In genomic region chr5:51478319-51478994, GRCm38 (mm10) we compare ENCODE assay signal across 11 mouse cellular contexts.
DNase-seq lines count a peak whose midpoint lies in the region; ATAC-seq and TF ChIP-seq lines count a peak whose summit lies in the region.
"Had no signal": no experiment of that assay in that cellular context is flagged by ENCODE, and none has a peak within 500 bp of the region (broad histone marks: within the 10 kb centered on the region; RNA-seq: fewer than 3 reads in every experiment).

No protein-coding gene starts in this region.

- no peak overlapping the region for H3K27ac ChIP-seq in embryonic facial prominence, embryonic 11.5 days (replicated peaks; ENCODE audit: low read depth, low read length)
- no peak overlapping the region for H3K27ac ChIP-seq in embryonic facial prominence, embryonic 10.5 days (replicated peaks)
- no peak overlapping the region for H3K27ac ChIP-seq in intestine, embryonic 14.5 days (ENCODE audit: low read depth)
- H3K27ac ChIP-seq in intestine, postnatal 0 days (ENCODE audit: low read depth, low read length), result no peak overlapping the region
- no peak overlapping the region for H3K27ac ChIP-seq in midbrain, embryonic 14.5 days (replicated peaks; ENCODE audit: low read depth, low read length)
- no peak overlapping the region for H3K27ac ChIP-seq in midbrain, postnatal 0 days (ENCODE audit: low read depth, low read length)

- 35% methylated on average over 7 of the region's 7 CpGs for WGBS in embryonic facial prominence, embryonic 11.5 days
- 47% methylated on average over 7 of the region's 7 CpGs for WGBS in embryonic facial prominence, embryonic 10.5 days
- 16% methylated on average over 7 of the region's 7 CpGs for WGBS in intestine, embryonic 14.5 days
- WGBS in intestine, postnatal 0 days, result 23% methylated on average over 7 of the region's 7 CpGs
- 35% methylated on average over 7 of the region's 7 CpGs for WGBS in midbrain, embryonic 14.5 days
- WGBS in midbrain, postnatal 0 days, result 38% methylated on average over 7 of the region's 7 CpGs

- H3K4me1 ChIP-seq in embryonic facial prominence, embryonic 11.5 days (ENCODE audit: control insufficient read depth, insufficient read depth, low read length), result no peaks in the 10 kb centered on the region
- peaks cover 15% of the 10 kb centered on the region for H3K4me1 ChIP-seq in embryonic facial prominence, embryonic 10.5 days
- H3K4me1 ChIP-seq in intestine, embryonic 14.5 days (replicated peaks; ENCODE audit: control insufficient read depth, insufficient read depth, low read length), result peaks cover 5% of the 10 kb centered on the region; the same call in 1 of the 2 replicates
- H3K4me1 ChIP-seq in intestine, postnatal 0 days (replicated peaks; ENCODE audit: control insufficient read depth, insufficient read depth, low read length), result no peaks in the 10 kb centered on the region
- H3K4me1 ChIP-seq in midbrain, embryonic 14.5 days (ENCODE audit: control insufficient read depth, insufficient read depth, low read length), result no peaks in the 10 kb centered on the region
- no peaks in the 10 kb centered on the region for H3K4me1 ChIP-seq in midbrain, postnatal 0 days (ENCODE audit: insufficient read depth, low read length)

- no peaks in the 10 kb centered on the region for H3K36me3 ChIP-seq in embryonic facial prominence, embryonic 11.5 days (replicated peaks; ENCODE audit: control insufficient read depth, insufficient read depth, low read depth, low read length)
- H3K36me3 ChIP-seq in embryonic facial prominence, embryonic 10.5 days (replicated peaks), result no peaks in the 10 kb centered on the region
- no peaks in the 10 kb centered on the region for H3K36me3 ChIP-seq in intestine, embryonic 14.5 days (ENCODE audit: control insufficient read depth, insufficient read depth, low read length)
- peaks cover 10% of the 10 kb centered on the region; the same call in 1 of the 2 replicates for H3K36me3 ChIP-seq in intestine, postnatal 0 days (ENCODE audit: control insufficient read depth, insufficient read depth)
- no peaks in the 10 kb centered on the region for H3K36me3 ChIP-seq in midbrain, embryonic 14.5 days (ENCODE audit: control insufficient read depth, insufficient read depth, low read length)
- H3K36me3 ChIP-seq in midbrain, postnatal 0 days (ENCODE audit: insufficient read depth, low read length), result no peaks in the 10 kb centered on the region
- H3K36me3 ChIP-seq: G1E had no signal

- no peak overlapping the region for H3K4me3 ChIP-seq in embryonic facial prominence, embryonic 11.5 days (ENCODE audit: low read depth, low read length)
- no peak overlapping the region for H3K4me3 ChIP-seq in embryonic facial prominence, embryonic 10.5 days
- H3K4me3 ChIP-seq in intestine, embryonic 14.5 days (ENCODE audit: low read depth, low read length), result no peak overlapping the region
- H3K4me3 ChIP-seq in intestine, postnatal 0 days (ENCODE audit: low read depth, low read length), result no peak overlapping the region
- H3K4me3 ChIP-seq in midbrain, embryonic 14.5 days (replicated peaks; ENCODE audit: low read depth, low read length), result no peak overlapping the region
- H3K4me3 ChIP-seq in midbrain, postnatal 0 days (ENCODE audit: low read depth, low read length), result no peak overlapping the region

- peak; percentile 33 for DNase-seq in embryonic facial prominence, embryonic 11.5 days (ENCODE audit: low spot score)
- DNase-seq in embryonic facial prominence, embryonic 10.5 days (ENCODE audit: low spot score), result no peak
- no peak for DNase-seq in intestine, embryonic 14.5 days (ENCODE audit: low spot score)
- DNase-seq in midbrain, embryonic 14.5 days, result peak; percentile 4
- DNase-seq in midbrain, postnatal 0 days (ENCODE audit: low spot score), result no peak
- DNase-seq in yolk sac, embryonic 10.5 days (ENCODE audit: low spot score), result peak; percentile 38
- no peak for DNase-seq in left cerebral cortex, adult 18-20 months (ENCODE audit: low spot score in 2 of 2)
- DNase-seq: kidney, postnatal 36 days; left cerebral cortex, postnatal 4 days had no signal

- 0 out of 2 replicates have a peak, but pooled peaks have one; percentile 56 for ATAC-seq in embryonic facial prominence, embryonic 11.5 days (replicated peaks; ENCODE audit: insufficient number of reproducible peaks, low FRiP score, low TSS enrichment, low read depth)
- peak; percentile 70 for ATAC-seq in intestine, embryonic 14.5 days (replicated peaks; ENCODE audit: low FRiP score, low TSS enrichment, low read depth)
- ATAC-seq in intestine, postnatal 0 days, result no peak
- peak; percentile 20; the same call in 1 of the 2 replicates for ATAC-seq in midbrain, embryonic 14.5 days (ENCODE audit: low FRiP score, low TSS enrichment)
- no peak for ATAC-seq in midbrain, postnatal 0 days (ENCODE audit: low FRiP score)

- H3K27me3 ChIP-seq in embryonic facial prominence, embryonic 11.5 days (ENCODE audit: control insufficient read depth, insufficient read depth, low read length), result no peaks in the 10 kb centered on the region
- H3K27me3 ChIP-seq in embryonic facial prominence, embryonic 10.5 days (replicated peaks; ENCODE audit: low read depth, poor library complexity, severe bottlenecking), result no peaks in the 10 kb centered on the region
- no peaks in the 10 kb centered on the region for H3K27me3 ChIP-seq in intestine, embryonic 14.5 days (replicated peaks; ENCODE audit: control insufficient read depth, insufficient read depth, low read length)
- H3K27me3 ChIP-seq in intestine, postnatal 0 days (replicated peaks; ENCODE audit: control insufficient read depth, insufficient read depth, low read length), result no peaks in the 10 kb centered on the region
- no peaks in the 10 kb centered on the region for H3K27me3 ChIP-seq in midbrain, embryonic 14.5 days (ENCODE audit: control insufficient read depth, insufficient read depth, low read length)
- no peaks in the 10 kb centered on the region for H3K27me3 ChIP-seq in midbrain, postnatal 0 days (ENCODE audit: insufficient read depth, low read length)

- no peak for TF ChIP-seq CTCF in intestine, postnatal 0 days (IDR thresholded peaks at IDR 0.05; ENCODE audit: low read depth)
- TF ChIP-seq CTCF in midbrain, postnatal 0 days (IDR thresholded peaks at IDR 0.05), result no peak

- no peak overlapping the region; the same call in 1 of the 2 replicates for H3K9ac ChIP-seq in embryonic facial prominence, embryonic 11.5 days (replicated peaks; ENCODE audit: low read length)
- no peak overlapping the region for H3K9ac ChIP-seq in intestine, embryonic 14.5 days (ENCODE audit: low read length)
- no peak overlapping the region for H3K9ac ChIP-seq in intestine, postnatal 0 days (ENCODE audit: low read depth, low read length)
- H3K9ac ChIP-seq in midbrain, embryonic 14.5 days (replicated peaks; ENCODE audit: low read length), result no peak overlapping the region
- H3K9ac ChIP-seq in midbrain, postnatal 0 days (replicated peaks; ENCODE audit: low read length, poor library complexity, severe bottlenecking), result no peak overlapping the region

- H3K9me3 ChIP-seq in embryonic facial prominence, embryonic 11.5 days (replicated peaks; ENCODE audit: control insufficient read depth, low read length), result no peaks in the 10 kb centered on the region
- H3K9me3 ChIP-seq in embryonic facial prominence, embryonic 10.5 days, result no peaks in the 10 kb centered on the region
- H3K9me3 ChIP-seq in intestine, embryonic 14.5 days (ENCODE audit: control insufficient read depth, low read length), result peaks cover 4% of the 10 kb centered on the region; the same call in 1 of the 2 replicates
- no peaks in the 10 kb centered on the region for H3K9me3 ChIP-seq in intestine, postnatal 0 days (ENCODE audit: control insufficient read depth)
- no peaks in the 10 kb centered on the region for H3K9me3 ChIP-seq in midbrain, embryonic 14.5 days (ENCODE audit: control insufficient read depth, low read length)
- H3K9me3 ChIP-seq in midbrain, postnatal 0 days (ENCODE audit: low read length), result no peaks in the 10 kb centered on the region

- no peak overlapping the region for H3K4me2 ChIP-seq in embryonic facial prominence, embryonic 11.5 days (ENCODE audit: low read depth, low read length)
- H3K4me2 ChIP-seq in intestine, embryonic 14.5 days (ENCODE audit: low read length), result no peak overlapping the region
- H3K4me2 ChIP-seq in intestine, postnatal 0 days (replicated peaks; ENCODE audit: low read depth), result no peak overlapping the region
- no peak overlapping the region for H3K4me2 ChIP-seq in midbrain, embryonic 14.5 days (ENCODE audit: low read length)
- no peak overlapping the region for H3K4me2 ChIP-seq in midbrain, postnatal 0 days (ENCODE audit: low read depth, low read length, poor library complexity, severe bottlenecking)

Comparison
In these comparisons a context has a peak if more than half of its experiments do, and no peak if none do; other contexts are left out.
1. ATAC-seq: peak in embryonic facial prominence, embryonic 11.5 days (single experiment), intestine, embryonic 14.5 days (single experiment) and midbrain, embryonic 14.5 days (single experiment); none in intestine, postnatal 0 days (single experiment) and midbrain, postnatal 0 days (single experiment).
2. DNase-seq: peak in embryonic facial prominence, embryonic 11.5 days (single experiment), midbrain, embryonic 14.5 days (single experiment) and yolk sac, embryonic 10.5 days (single experiment); none in embryonic facial prominence, embryonic 10.5 days (single experiment), intestine, embryonic 14.5 days (single experiment), midbrain, postnatal 0 days (single experiment) and left cerebral cortex, adult 18-20 months (0 of 2).